Mouse (Mus musculus): ENCODE results near the gene Lrmda. TPM values are rescaled to one million over a fixed set of nuclear protein-coding genes. Genes with fewer than 3 reads are reported as not detected.

Gene Lrmda
- total and polyA plus RNA-seq, 2 experiments from 2014 or later: 0.18 TPM; not detected in 1

GRCm38 (mm10) chr14:22364771-22365355, 345.4 kb downstream of the Lrmda start:
- no peak for TF ChIP-seq CTCF (IDR thresholded peaks at IDR 0.05; ENCODE audit: low read depth)
- no peak overlapping the region for H3K9ac ChIP-seq
- DNase-seq (peak; percentile 31), ATAC-seq (peak; percentile 58)
- H3K4me2 ChIP-seq (ENCODE audit: low read depth): no peak overlapping the region
- peaks cover 6% of the 10 kb centered on the region; the same call in 1 of the 2 replicates for H3K27me3 ChIP-seq (ENCODE audit: insufficient read depth, low read length)
- no peak overlapping the region for H3K27ac ChIP-seq (ENCODE audit: low read depth, low read length)
- no peaks in the 10 kb centered on the region for H3K9me3 ChIP-seq (ENCODE audit: low read length)
- 37% methylated on average over 6 of the region's 6 CpGs for WGBS
- no peaks in the 10 kb centered on the region for H3K4me1 ChIP-seq (ENCODE audit: insufficient read depth)
- no peaks in the 10 kb centered on the region for H3K36me3 ChIP-seq (ENCODE audit: insufficient read depth)
- no peak overlapping the region for H3K4me3 ChIP-seq (ENCODE audit: low read depth, low read length)

GRCm38 (mm10) chr14:22367615-22368014, 348.1 kb downstream of the Lrmda start:
- no peak overlapping the region for H3K27ac ChIP-seq (ENCODE audit: low read depth, low read length)
- peak; percentile 20 for DNase-seq
- no peaks in the 10 kb centered on the region for H3K36me3 ChIP-seq (ENCODE audit: insufficient read depth)
- no peaks in the 10 kb centered on the region for H3K27me3 ChIP-seq (ENCODE audit: insufficient read depth, low read length)
- 0 out of 2 replicates have a peak, but pooled peaks have one; percentile 43 for ATAC-seq
- H3K4me3 ChIP-seq (ENCODE audit: low read depth, low read length): no peak overlapping the region
- no peak overlapping the region for H3K4me2 ChIP-seq (ENCODE audit: low read depth)
- H3K9me3 ChIP-seq (ENCODE audit: low read length): no peaks in the 10 kb centered on the region
- no peak for TF ChIP-seq CTCF (IDR thresholded peaks at IDR 0.05; ENCODE audit: low read depth)
- H3K4me1 ChIP-seq (ENCODE audit: insufficient read depth): no peaks in the 10 kb centered on the region
- 46% methylated on average over 4 of the region's 4 CpGs for WGBS
- no peak overlapping the region for H3K9ac ChIP-seq

GRCm38 (mm10) chr14:22371136-22371535, 351.6 kb downstream of the Lrmda start:
- H3K4me3 ChIP-seq (ENCODE audit: low read depth, low read length): no peak overlapping the region
- DNase-seq (no peak), ATAC-seq (no peak)
- H3K27ac ChIP-seq (ENCODE audit: low read depth, low read length): no peak overlapping the region
- no peaks in the 10 kb centered on the region for H3K36me3 ChIP-seq (ENCODE audit: insufficient read depth)
- H3K4me1 ChIP-seq (ENCODE audit: insufficient read depth): no peaks in the 10 kb centered on the region
- H3K9ac ChIP-seq: no peak overlapping the region
- WGBS: 76% methylated on average over 8 of the region's 8 CpGs
- TF ChIP-seq CTCF (IDR thresholded peaks at IDR 0.05; ENCODE audit: low read depth): no peak
- no peaks in the 10 kb centered on the region for H3K9me3 ChIP-seq (ENCODE audit: low read length)
- no peaks in the 10 kb centered on the region for H3K27me3 ChIP-seq (ENCODE audit: insufficient read depth, low read length)
- no peak overlapping the region for H3K4me2 ChIP-seq (ENCODE audit: low read depth)

- no peak for TF ChIP-seq CTCF (IDR thresholded peaks at IDR 0.05; ENCODE audit: low read depth)
- DNase-seq: no peak
- WGBS: 76% methylated on average over 9 of the region's 9 CpGs
Measured at GRCm38 (mm10) chr14:22372666-22373360, 353.3 kb downstream of the Lrmda start.

GRCm38 (mm10) chr14:22373361-22373745, 353.8 kb downstream of the Lrmda start:
- Histone ChIP-seq H3K4me1 (ENCODE audit: insufficient read depth) (no peaks in the 10 kb centered on the region), H3K36me3 (ENCODE audit: insufficient read depth) (no peaks in the 10 kb centered on the region), H3K27me3 (ENCODE audit: insufficient read depth, low read length) (no peaks in the 10 kb centered on the region; the same call in 1 of the 2 replicates), H3K9me3 (ENCODE audit: low read length) (no peaks in the 10 kb centered on the region), H3K27ac (ENCODE audit: low read depth, low read length) (no peak overlapping the region), H3K4me3 (ENCODE audit: low read depth, low read length) (no peak overlapping the region), H3K4me2 (ENCODE audit: low read depth) (no peak overlapping the region), H3K9ac (no peak overlapping the region)
- 69% methylated on average over 3 of the region's 3 CpGs for WGBS
- ATAC-seq (no peak), DNase-seq (no peak)
- no peak for TF ChIP-seq CTCF (IDR thresholded peaks at IDR 0.05; ENCODE audit: low read depth)

More at GRCm38 (mm10) chr14:22372666-22373360, 353.3 kb downstream of the Lrmda start:
- H3K27ac ChIP-seq (ENCODE audit: low read depth, low read length): no peak overlapping the region
- H3K4me3 ChIP-seq (ENCODE audit: low read depth, low read length): no peak overlapping the region
- H3K9ac ChIP-seq: no peak overlapping the region
- no peak overlapping the region for H3K4me2 ChIP-seq (ENCODE audit: low read depth)
- H3K36me3 ChIP-seq (ENCODE audit: insufficient read depth): no peaks in the 10 kb centered on the region
- no peak for ATAC-seq
- H3K27me3 ChIP-seq (ENCODE audit: insufficient read depth, low read length): no peaks in the 10 kb centered on the region
- H3K4me1 ChIP-seq (ENCODE audit: insufficient read depth): no peaks in the 10 kb centered on the region
- H3K9me3 ChIP-seq (ENCODE audit: low read length): no peaks in the 10 kb centered on the region

GRCm38 (mm10) chr14:22377148-22377547, 357.6 kb downstream of the Lrmda start:
- no peak for TF ChIP-seq CTCF (IDR thresholded peaks at IDR 0.05; ENCODE audit: low read depth)
- 90% methylated on average over 1 of the region's 1 CpGs for WGBS
- Histone ChIP-seq H3K4me2 (ENCODE audit: low read depth) (no peak overlapping the region), H3K9me3 (ENCODE audit: low read length) (no peaks in the 10 kb centered on the region), H3K36me3 (ENCODE audit: insufficient read depth) (no peaks in the 10 kb centered on the region), H3K27ac (ENCODE audit: low read depth, low read length) (no peak overlapping the region), H3K4me1 (ENCODE audit: insufficient read depth) (no peaks in the 10 kb centered on the region), H3K27me3 (ENCODE audit: insufficient read depth, low read length) (no peaks in the 10 kb centered on the region; the same call in 1 of the 2 replicates), H3K4me3 (ENCODE audit: low read depth, low read length) (no peak overlapping the region), H3K9ac (no peak overlapping the region)
- ATAC-seq: no peak
- DNase-seq: no peak

DNA sequence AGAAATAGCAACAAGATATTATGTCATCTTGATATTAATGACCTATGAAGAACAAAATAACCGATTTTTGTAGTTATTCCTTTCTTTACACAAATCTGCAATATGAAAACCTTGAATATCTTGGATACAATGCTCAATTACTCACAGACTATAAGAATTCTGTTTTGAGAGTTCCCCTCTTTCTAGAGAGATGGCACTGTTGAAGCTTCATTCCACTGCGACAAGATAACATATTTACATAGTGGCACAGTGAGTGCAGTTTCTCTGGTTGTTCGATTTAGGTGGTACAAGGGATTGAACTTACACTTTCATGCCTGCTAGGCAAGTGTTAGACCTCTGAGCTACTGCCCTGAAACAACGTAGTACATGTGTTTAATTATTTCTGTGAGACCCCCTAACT, 362.6 kb downstream of the Lrmda start:
- Histone ChIP-seq H3K9ac (no peak overlapping the region), H3K4me2 (ENCODE audit: low read depth) (no peak overlapping the region), H3K27ac (ENCODE audit: low read depth, low read length) (no peak overlapping the region), H3K9me3 (ENCODE audit: low read length) (no peaks in the 10 kb centered on the region), H3K27me3 (ENCODE audit: insufficient read depth, low read length) (no peaks in the 10 kb centered on the region; the same call in 1 of the 2 replicates), H3K4me1 (ENCODE audit: insufficient read depth) (no peaks in the 10 kb centered on the region), H3K4me3 (ENCODE audit: low read depth, low read length) (no peak overlapping the region), H3K36me3 (ENCODE audit: insufficient read depth) (no peaks in the 10 kb centered on the region)
- WGBS: 74% methylated on average over 4 of the region's 4 CpGs
- DNase-seq (no peak), ATAC-seq (no peak)
- TF ChIP-seq CTCF (IDR thresholded peaks at IDR 0.05; ENCODE audit: low read depth): peak; percentile 50
